Mouse (Mus musculus): ENCODE data around the gene Il12rb1.

- TF ChIP-seq CTCF (IDR thresholded peaks at IDR 0.05) (no peak), EP300 (IDR thresholded peaks at IDR 0.05) (no peak)
These were observed 3.6 kb upstream of the Il12rb1 start, which contains the start of gene Mast3 for GRCm38 (mm10) chr8:70804481-70805206.

All from lung, postnatal 0 days (tissue).